Mouse (Mus musculus) liver, embryonic 14.5 days (tissue): ENCODE results near the gene Flad1. TPM values are rescaled to one million over a fixed set of nuclear protein-coding genes. Genes with fewer than 3 reads are reported as not detected.
A peak's percentile ranks its signal among the peaks of the same experiment; 100 is the strongest.
"Not testable (repeated sequence)": the region's sequence is repeated elsewhere in the genome, so short reads cannot be mapped to it uniquely, and the experiment has no call there.

Experiments
- ATAC-seq: fragments of 200-750 bp; cut with Nextera tagmentation; 2 replicates; pipeline ENCODE4 v1.8.0; 2017; ENCODE audit warnings: moderate number of reproducible peaks, mild to moderate bottlenecking, moderate library complexity; ENCODE audit not compliant: insufficient read depth
- DNase-seq, 3 experiments: peaks; one replicate each; pipeline ENCODE4 v3.0.0-alpha.2; 2012 to 2013; ENCODE audit warnings: low read depth in 3 of 3, low spot score in 3 of 3
- H3K27ac ChIP-seq: fragments of 300-500 bp; sonication (generic); 2 replicates; pipeline ENCODE4 v1.5.1; 2014; ENCODE audit warnings: moderate library complexity, mild to moderate bottlenecking, control low read depth, inconsistent platforms
- H3K27me3 ChIP-seq: fragments of 300-500 bp; sonication (generic); 2 replicates; pipeline ENCODE4 v1.6.1; 2014; ENCODE audit warnings: mild to moderate bottlenecking, low read length, moderate library complexity; ENCODE audit not compliant: control insufficient read depth, insufficient read depth
- H3K36me3 ChIP-seq: fragments of 300-500 bp; sonication (generic); replicated peaks from 2 replicates; pipeline ENCODE4 v1.6.1; 2014; ENCODE audit warnings: low read depth; ENCODE audit not compliant: control insufficient read depth, insufficient read depth
- H3K4me1 ChIP-seq, 2 experiments: fragments of 200-500 bp in 1 of 2; fragments of 300-500 bp in 1 of 2; sonication (generic) in 1 of 2; replicated peaks; 2 replicates each; pipeline ENCODE4 v1.6.1; 2012 to 2014; ENCODE audit warnings: antibody characterized with exemption in 1 of 2, inconsistent platforms in 1 of 2, low read length in 1 of 2; ENCODE audit not compliant: control insufficient read depth in 2 of 2, insufficient read depth in 2 of 2
- H3K4me2 ChIP-seq: fragments of 300-500 bp; sonication (generic); 2 replicates; pipeline ENCODE4 v1.6.1; 2014; ENCODE audit warnings: low read depth, mild to moderate bottlenecking, control low read depth, moderate library complexity
- H3K4me3 ChIP-seq, 2 experiments: fragments of 200-500 bp in 1 of 2; fragments of 300-500 bp in 1 of 2; sonication (generic) in 1 of 2; 2 replicates each; pipeline ENCODE4 v1.5.1; 2012 to 2014; ENCODE audit warnings: low read depth in 2 of 2, low read length in 2 of 2, mild to moderate bottlenecking in 2 of 2, control low read depth in 1 of 2, inconsistent platforms in 1 of 2, moderate library complexity in 1 of 2; ENCODE audit not compliant: insufficient read depth in 1 of 2
- H3K9ac ChIP-seq: fragments of 300-500 bp; sonication (generic); replicated peaks from 2 replicates; pipeline ENCODE4 v1.6.1; 2014; ENCODE audit warnings: mild to moderate bottlenecking, control low read depth, moderate library complexity
- H3K9me3 ChIP-seq: fragments of 300-500 bp; sonication (generic); 2 replicates; pipeline ENCODE4 v1.6.1; 2016; ENCODE audit warnings: low read length, mixed read lengths; ENCODE audit not compliant: control insufficient read depth
- CTCF ChIP-seq: IDR thresholded peaks from 2 replicates; pipeline ENCODE4 v1.5.1; 2016; ENCODE audit warnings: antibody characterized with exemption, low read depth, control low read depth
- EP300 ChIP-seq: IDR thresholded peaks from 2 replicates; pipeline ENCODE4 v1.6.1; 2016; ENCODE audit warnings: antibody characterized with exemption, low read depth
- WGBS: fragments of 180-500 bp; shearing (Covaris S2); extraction: QIAGEN DNeasy Blood & Tissue Kit; methylation state at CpG from one replicate; pipeline ENCODE4 v1.1.7; 2014; ENCODE audit not compliant: insufficient replicate concordance; 5-methylcytosine and 5-hydroxymethylcytosine counted together
- polyA plus RNA-seq, 2 experiments: library from polyadenylated mRNA; depleted of rRNA in 1 of 2; stranded (reverse) in 1 of 2; unstranded in 1 of 2; fragments of >200 nt; fragmentation: Nextera tagmentation in 1 of 2; extraction: Ambion mirVana in 1 of 2; gene quantifications; 2 replicates each; pipeline versions ENCODE4 v1.2.1 to v1.2.3; 2012 to 2014

The Flad1 gene
- polyA plus RNA-seq, 2 experiments, result 9.2 to 13.2 TPM

DNA sequence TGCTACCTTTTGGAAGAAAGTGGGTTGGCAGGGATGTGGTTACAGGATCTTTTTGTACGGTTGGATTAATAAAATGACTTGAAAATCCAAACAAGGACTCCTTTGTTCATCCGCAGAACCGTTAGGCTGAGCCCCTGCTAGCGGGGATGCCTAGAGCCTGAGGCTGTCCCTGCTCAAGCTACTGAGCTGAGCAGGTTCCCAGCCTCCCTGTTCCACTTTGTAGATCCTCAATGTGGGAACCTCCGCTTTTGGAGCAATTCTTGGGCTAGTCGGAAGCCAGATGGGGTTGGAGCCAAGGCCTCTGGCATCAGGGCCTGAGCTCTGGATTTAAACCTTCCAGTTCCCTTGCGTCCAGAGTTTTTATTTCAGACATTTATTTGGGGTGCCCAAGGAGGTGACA lies 23.4 kb upstream of the Flad1 start:
- DNase-seq (no peak), ATAC-seq (no peak)
- no peak overlapping the region for H3K9ac ChIP-seq
- H3K27ac ChIP-seq, result no peak overlapping the region
- no peak overlapping the region for H3K4me3 ChIP-seq
- H3K27me3 ChIP-seq, result no peaks in the 10 kb centered on the region
- WGBS, result 85% methylated on average over 7 of the region's 7 CpGs
- H3K4me1 ChIP-seq, result peaks cover 10 to 23% of the 10 kb centered on the region in 2 experiments
- TF ChIP-seq CTCF (no peak), EP300 (no peak)
- peaks cover 12% of the 10 kb centered on the region for H3K36me3 ChIP-seq
- H3K9me3 ChIP-seq, result no peaks in the 10 kb centered on the region
- H3K4me2 ChIP-seq, result no peak overlapping the region

DNA sequence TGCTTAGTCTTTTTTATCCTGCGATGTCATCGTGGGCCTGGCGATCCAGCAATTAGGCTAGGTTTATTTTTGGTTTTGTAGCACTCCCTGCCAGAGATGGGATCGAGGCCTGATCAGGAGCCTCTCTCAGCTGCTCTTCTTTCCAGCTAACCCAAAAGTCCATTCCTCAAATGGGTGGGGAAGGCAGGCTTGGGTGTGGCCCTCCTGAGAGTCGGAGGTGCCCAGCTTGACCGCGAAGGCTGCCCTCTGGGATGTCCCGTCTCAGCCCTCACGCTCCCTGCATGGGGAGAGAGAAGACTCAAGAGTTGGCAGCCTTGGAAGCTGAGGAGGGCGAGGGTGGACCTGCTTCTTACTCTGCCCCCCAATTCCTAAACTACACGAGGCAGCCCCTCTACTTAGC lies 22.9 kb upstream of the Flad1 start:
- no peak overlapping the region for H3K4me2 ChIP-seq
- H3K27me3 ChIP-seq, result no peaks in the 10 kb centered on the region
- 81% methylated on average over 11 of the region's 11 CpGs for WGBS
- no peak for TF ChIP-seq CTCF
- no peak for TF ChIP-seq EP300
- H3K9me3 ChIP-seq, result no peaks in the 10 kb centered on the region
- H3K4me1 ChIP-seq, result peaks cover 10 to 23% of the 10 kb centered on the region in 2 experiments
- no peak overlapping the region for H3K4me3 ChIP-seq
- H3K36me3 ChIP-seq, result peaks cover 12% of the 10 kb centered on the region
- H3K27ac ChIP-seq, result no peak overlapping the region
- H3K9ac ChIP-seq, result no peak overlapping the region
- DNase-seq (no peak), ATAC-seq (no peak)

DNA sequence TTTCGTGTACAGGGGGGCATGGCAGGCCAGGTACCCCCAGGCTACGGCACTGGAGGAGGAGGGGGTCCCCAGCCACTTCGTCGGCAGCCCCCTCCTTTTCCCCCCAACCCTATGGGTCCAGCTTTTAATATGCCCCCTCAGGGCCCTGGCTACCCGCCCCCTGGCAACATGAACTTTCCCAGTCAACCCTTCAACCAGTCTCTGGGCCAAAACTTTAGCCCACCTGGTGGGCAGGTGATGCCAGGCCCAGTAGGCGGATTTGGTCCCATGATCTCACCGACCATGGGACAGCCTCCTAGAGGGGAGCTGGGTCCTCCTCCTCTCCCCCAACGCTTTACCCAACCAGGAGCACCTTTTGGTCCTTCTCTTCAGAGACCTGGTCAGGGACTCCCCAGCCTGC lies 20.9 kb upstream of the Flad1 start:
- DNase-seq, result no peak
- Histone ChIP-seq H3K27ac (no peak overlapping the region), H3K4me1 (peaks cover 10 to 18% of the 10 kb centered on the region in 2 experiments), H3K4me3 (no peak overlapping the region), H3K36me3 (peaks cover 21% of the 10 kb centered on the region), H3K4me2 (no peak overlapping the region), H3K9me3 (no peaks in the 10 kb centered on the region), H3K27me3 (no peaks in the 10 kb centered on the region), H3K9ac (no peak overlapping the region)
- 84% methylated on average over 8 of the region's 8 CpGs for WGBS
- ATAC-seq, result no peak
- TF ChIP-seq EP300 (no peak), CTCF (no peak)

DNA sequence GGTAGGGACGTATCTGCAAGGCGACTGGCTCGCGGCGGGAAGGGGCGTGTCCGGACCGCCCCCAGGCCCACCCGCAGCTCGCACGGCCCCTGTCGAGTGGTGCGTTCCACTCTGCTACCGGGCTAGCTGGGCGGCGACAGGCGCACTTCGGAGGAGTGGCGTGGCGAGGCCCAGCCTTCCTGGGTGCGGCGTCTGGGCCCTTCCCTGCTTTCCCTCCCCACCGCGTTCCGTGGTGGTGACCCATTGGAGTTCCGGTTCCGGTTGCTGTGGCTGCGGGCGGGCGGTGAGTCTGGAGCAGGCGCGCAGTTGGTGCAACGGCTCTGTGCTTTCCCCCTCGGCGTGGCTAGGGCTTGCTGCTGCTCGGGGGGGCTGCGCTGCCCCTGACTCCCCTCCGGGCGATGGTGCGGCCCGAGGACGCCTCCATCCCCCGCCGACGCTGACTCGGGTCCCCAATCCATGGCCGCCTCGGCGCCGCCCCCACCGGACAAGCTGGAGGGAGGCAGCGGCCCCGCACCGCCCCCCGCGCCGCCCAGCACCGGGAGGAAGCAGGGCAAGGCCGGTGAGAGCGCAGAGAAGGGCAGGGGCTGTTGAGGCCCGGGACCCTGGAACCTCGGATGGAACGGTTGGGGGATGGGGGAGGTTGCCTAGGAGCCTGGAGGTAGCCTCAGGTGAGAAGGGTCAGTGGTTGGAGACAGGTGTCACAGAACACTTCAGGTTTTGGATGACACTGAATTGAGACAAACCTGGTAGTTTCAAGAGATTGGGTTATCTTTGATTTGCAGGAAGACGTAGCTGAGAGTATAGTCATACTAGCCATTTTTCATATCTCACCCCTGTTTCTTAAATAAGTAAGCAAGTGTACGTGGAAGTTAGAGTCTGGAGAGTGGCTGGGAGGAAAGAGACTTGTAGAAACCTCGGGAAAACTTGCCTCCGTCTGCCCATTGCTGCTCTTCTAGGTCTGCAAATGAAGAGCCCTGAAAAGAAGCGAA lies 18.8 kb upstream of the Flad1 start, which contains the start of gene Pygo2:
TSS of gene Pygo2 (plus strand) at position 44 of the 989 bp plus-strand sequence.
- 2% methylated on average over 68 of the region's 68 CpGs for WGBS
- TF ChIP-seq EP300 (no peak), CTCF (0 out of 2 replicates have a peak, but pooled peaks have one; percentile 11)
- H3K36me3 ChIP-seq, result peaks cover 35% of the 10 kb centered on the region

DNA sequence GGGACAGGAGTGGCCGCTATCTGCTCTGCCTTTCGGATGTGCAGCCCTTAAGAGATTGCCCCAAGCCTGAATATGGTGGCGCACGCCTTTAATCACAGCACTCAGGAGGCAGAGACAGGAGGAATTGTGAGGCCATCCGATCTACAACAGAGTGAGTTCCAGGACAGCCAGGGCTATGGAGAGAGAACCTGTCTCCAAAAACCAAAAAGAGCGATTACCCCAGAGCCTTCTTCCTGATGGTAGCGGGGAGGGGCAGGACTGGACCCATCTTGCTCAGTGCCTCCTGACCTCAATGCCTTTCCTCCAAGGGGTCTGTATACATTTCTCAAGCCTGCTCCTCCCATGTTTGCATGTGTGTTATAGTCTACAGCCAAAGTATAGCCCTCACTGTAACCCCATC lies 17.4 kb upstream of the Flad1 start:
- DNase-seq, H3K4me3 ChIP-seq, H3K4me2 ChIP-seq, H3K27me3 ChIP-seq, H3K9ac ChIP-seq, ATAC-seq, H3K27ac ChIP-seq, H3K9me3 ChIP-seq: not testable (repeated sequence)
- Histone ChIP-seq H3K4me1 (peaks cover 27 to 30% of the 10 kb centered on the region in 2 experiments), H3K36me3 (peaks cover 49% of the 10 kb centered on the region)
- 84% methylated on average over 7 of the region's 7 CpGs for WGBS

More for the DNA sequence above, 18.8 kb upstream of the Flad1 start, which contains the start of gene Pygo2:
- H3K27ac ChIP-seq, result peak within 1 kb of the TSS; percentile 62
- ATAC-seq, result peak; percentile 95
- peak within 1 kb of the TSS; percentile 92 for H3K9ac ChIP-seq
- H3K4me2 ChIP-seq, result peak within 1 kb of the TSS; percentile 94
- no peaks in the 10 kb centered on the region for H3K27me3 ChIP-seq
- DNase-seq, result peak; percentile 85 to 88 (median 87)
- peak within 1 kb of the TSS; percentile 82 to 83 for H3K4me3 ChIP-seq
- H3K4me1 ChIP-seq, result peaks cover 13 to 17% of the 10 kb centered on the region in 2 experiments
- H3K9me3 ChIP-seq, result no peaks in the 10 kb centered on the region
